Mouse (Mus musculus) bone marrow, adult 2 months (tissue): ENCODE measurements around the gene Aox2.

Experiments
- CTCF ChIP-seq: fragments of 200-500 bp; IDR thresholded peaks from 2 replicates; pipeline ENCODE4 v1.5.1; 2011; ENCODE audit warnings: low read length, control low read depth; ENCODE audit not compliant: control insufficient read depth, insufficient read depth
- POLR2A ChIP-seq: fragments of 200-500 bp; IDR thresholded peaks from 2 replicates; pipeline ENCODE4 v1.6.1; 2011; ENCODE audit warnings: low read depth, mild to moderate bottlenecking, control low read depth, low read length, borderline replicate concordance; ENCODE audit not compliant: control insufficient read depth

DNA sequence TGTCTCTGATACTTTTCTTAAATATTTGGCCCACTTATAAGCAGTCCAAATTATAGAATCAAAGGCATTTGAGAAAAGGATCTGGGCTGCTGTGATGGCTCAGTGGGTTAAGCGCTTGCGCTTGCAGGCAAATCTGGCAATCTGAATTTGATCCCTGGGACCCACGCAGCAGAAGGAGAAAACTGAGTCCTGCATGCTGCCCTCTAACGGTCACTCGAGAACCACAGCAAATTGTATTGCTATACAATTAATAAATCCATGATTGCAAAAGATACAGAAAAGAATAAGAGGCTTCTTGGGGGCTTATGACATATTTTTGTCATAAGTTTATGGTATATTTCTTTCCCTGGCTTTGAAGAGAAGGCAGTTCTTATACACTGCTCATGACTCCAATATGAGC, 42.7 kb upstream of the Aox2 start:
- TF ChIP-seq CTCF (no peak), POLR2A (no peak)
